Mouse (Mus musculus): ENCODE data around the gene Ell2.

The Ell2 gene

GRCm38 (mm10) chr13:75770744-75771143, 64.2 kb downstream of the Ell2 start:
- DNase-seq: no peak

- DNase-seq: no peak
Observed at GRCm38 (mm10) chr13:75771404-75771803, 64.8 kb downstream of the Ell2 start.

- DNase-seq: no peak
Observed at GRCm38 (mm10) chr13:75771984-75772730, 65.6 kb downstream of the Ell2 start.

GRCm38 (mm10) chr13:75775961-75776360, 69.4 kb downstream of the Ell2 start:
- no peak for DNase-seq

- DNase-seq: no peak
Observed at GRCm38 (mm10) chr13:75776692-75777091, 70.1 kb downstream of the Ell2 start.

GRCm38 (mm10) chr13:75778156-75778555, 71.6 kb downstream of the Ell2 start:
- DNase-seq: no peak

GRCm38 (mm10) chr13:75779169-75779568, 72.6 kb downstream of the Ell2 start:
- DNase-seq: no peak

GRCm38 (mm10) chr13:75780096-75780495, 73.5 kb downstream of the Ell2 start:
- no peak for DNase-seq

- DNase-seq: no peak
Observed at GRCm38 (mm10) chr13:75785726-75786125, 79.2 kb downstream of the Ell2 start.

GRCm38 (mm10) chr13:75786264-75786663, 79.7 kb downstream of the Ell2 start:
- no peak for DNase-seq

GRCm38 (mm10) chr13:75787364-75787763, 80.8 kb downstream of the Ell2 start:
- no peak for DNase-seq

- no peak for DNase-seq
Observed at GRCm38 (mm10) chr13:75788178-75788577, 81.6 kb downstream of the Ell2 start.

- DNase-seq: no peak
Observed at GRCm38 (mm10) chr13:75789061-75789834, 82.7 kb downstream of the Ell2 start.

GRCm38 (mm10) chr13:75790550-75791205, 84.1 kb downstream of the Ell2 start:
- DNase-seq: no peak

GRCm38 (mm10) chr13:75793863-75794629, 87.5 kb downstream of the Ell2 start:
- no peak for DNase-seq

- peak; percentile 86 for DNase-seq
Observed at GRCm38 (mm10) chr13:75797369-75798141, 91.0 kb downstream of the Ell2 start.

- DNase-seq: no peak
Observed at GRCm38 (mm10) chr13:75798413-75799302, 92.1 kb downstream of the Ell2 start.

GRCm38 (mm10) chr13:75799421-75799820, 92.9 kb downstream of the Ell2 start:
- no peak for DNase-seq

GRCm38 (mm10) chr13:75807969-75808368, 101.4 kb downstream of the Ell2 start:
- DNase-seq: no peak

GRCm38 (mm10) chr13:75809957-75810356, 103.4 kb downstream of the Ell2 start:
- no peak for DNase-seq

GRCm38 (mm10) chr13:75817183-75817582, 110.6 kb downstream of the Ell2 start:
- no peak for DNase-seq
